In the genomic region with DNA sequence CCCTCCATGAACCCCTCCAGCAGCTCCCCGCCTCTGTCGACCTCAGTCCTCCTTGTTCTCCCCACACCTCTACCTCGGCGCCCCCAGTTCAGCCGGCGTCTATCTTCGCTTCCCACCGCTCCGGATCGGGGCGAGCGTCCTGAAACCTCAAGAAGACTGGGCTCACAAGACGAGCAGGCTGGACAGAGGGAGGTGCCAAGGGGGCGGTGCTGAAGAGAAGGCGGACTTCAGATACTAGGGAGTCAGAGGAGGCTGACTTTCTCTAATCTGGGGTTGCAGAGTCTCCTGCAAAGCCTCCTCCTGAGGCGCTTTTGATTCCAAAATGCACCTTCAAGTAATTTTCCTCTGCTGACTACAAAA, we compare ENCODE assay signal across 8 mouse cellular contexts. TPM values are rescaled to one million over a fixed set of nuclear protein-coding genes. Genes with fewer than 3 reads are reported as not detected.
DNase-seq lines count a peak whose midpoint lies in the region; ATAC-seq lines count a peak whose summit lies in the region.

A gene (minus strand): TSS at position 166 of the 360 bp plus-strand sequence.

- peak within 1 kb of the TSS; percentile 30 for H3K4me3 ChIP-seq in hindbrain, embryonic 12.5 days
- no peak within 1 kb of the TSS; the same call in 1 of the 2 replicates for H3K4me3 ChIP-seq in liver, embryonic 13.5 days (replicated peaks)

- WGBS in hindbrain, embryonic 12.5 days = 5% methylated on average over 16 of the region's 16 CpGs
- WGBS in liver, embryonic 13.5 days (ENCODE audit: insufficient replicate concordance) = 4% methylated on average over 16 of the region's 16 CpGs

- peak; percentile 52 to 84 for DNase-seq in adrenal gland, adult (ENCODE audit: inconsistent age in 2 of 2, low spot score in 1 of 2)
- no peak for DNase-seq in adrenal gland, postnatal 4 days (ENCODE audit: low spot score in 2 of 2)
- peak; percentile 16 for DNase-seq in urinary bladder, adult 2 months (ENCODE audit: low spot score)
- no peak for DNase-seq in urinary bladder, adult 18-20 months (ENCODE audit: low spot score in 2 of 2)
- DNase-seq in liver, embryonic 13.5 days = no peak
- peak; percentile 59 for DNase-seq in ovary, postnatal 36 days (ENCODE audit: low spot score)
- no peak for DNase-seq in layer of hippocampus, postnatal 25 days (ENCODE audit: extremely low spot score in 1 of 2, low spot score in 1 of 2)

- H3K36me3 ChIP-seq in hindbrain, embryonic 12.5 days = no peaks in the 10 kb centered on the region
- H3K36me3 ChIP-seq in liver, embryonic 13.5 days = no peaks in the 10 kb centered on the region

- H3K27me3 ChIP-seq in hindbrain, embryonic 12.5 days = peaks cover 54% of the 10 kb centered on the region
- peaks cover 59% of the 10 kb centered on the region for H3K27me3 ChIP-seq in liver, embryonic 13.5 days

- no peak for ATAC-seq in hindbrain, embryonic 12.5 days (ENCODE audit: low FRiP score)
- no peak for ATAC-seq in liver, embryonic 13.5 days (ENCODE audit: low read depth)

- peaks cover 6% of the 10 kb centered on the region; the same call in 1 of the 2 replicates for H3K4me1 ChIP-seq in hindbrain, embryonic 12.5 days
- no peaks in the 10 kb centered on the region for H3K4me1 ChIP-seq in liver, embryonic 13.5 days (replicated peaks)

- peak within 1 kb of the TSS; percentile 18; the same call in 1 of the 2 replicates for H3K9ac ChIP-seq in hindbrain, embryonic 12.5 days
- H3K9ac ChIP-seq in liver, embryonic 13.5 days = no peak within 1 kb of the TSS

- no peak within 1 kb of the TSS for H3K27ac ChIP-seq in hindbrain, embryonic 12.5 days
- no peak within 1 kb of the TSS for H3K27ac ChIP-seq in liver, embryonic 13.5 days

- H3K9me3 ChIP-seq in hindbrain, embryonic 12.5 days (replicated peaks) = no peaks in the 10 kb centered on the region
- H3K9me3 ChIP-seq in liver, embryonic 13.5 days (replicated peaks) = no peaks in the 10 kb centered on the region

- peak within 1 kb of the TSS; percentile 59 for H3K4me2 ChIP-seq in hindbrain, embryonic 12.5 days (replicated peaks)
- peak within 1 kb of the TSS; percentile 28; the same call in 1 of the 2 replicates for H3K4me2 ChIP-seq in liver, embryonic 13.5 days

RNA-seq across cellular contexts. Expression of the gene that starts here (rescaled TPM):
- total RNA-seq in adrenal gland, postnatal 4 days (2021) = under 1 TPM in 1 of 2 experiments, not detected in 1; 0.23 TPM
- polyA plus RNA-seq in urinary bladder, adult 2 months (2012; rRNA removed) = 0.04 TPM in 1 of 2 replicates, not detected in the other
- polyA plus RNA-seq in hindbrain, embryonic 12.5 days (2016; fragmentation: Nextera tagmentation; extraction: Ambion mirVana) = not detected in 2 replicates
- not detected in 2 replicates for polyA plus RNA-seq in liver, embryonic 13.5 days (2015; fragmentation: Nextera tagmentation; extraction: Ambion mirVana)
- total RNA-seq in layer of hippocampus, postnatal 25 days (2021) = 1 to 10 TPM; 7.1 to 8.0 TPM

Comparison
In these comparisons a context has a peak if more than half of its experiments do, and no peak if none do; other contexts are left out.
1. RNA of the gene that starts here (total RNA-seq): 7.1 to 8.0 TPM in layer of hippocampus, postnatal 25 days; 0.23 TPM in adrenal gland, postnatal 4 days; every median in the first group is over 4 times any median in the second.
2. DNase-seq: peak in adrenal gland, adult (2 of 2) and ovary, postnatal 36 days (single experiment); none in adrenal gland, postnatal 4 days (0 of 2), urinary bladder, adult 18-20 months (0 of 2), liver, embryonic 13.5 days (single experiment) and layer of hippocampus, postnatal 25 days (0 of 2).
3. Peak in DNase-seq in urinary bladder, adult 2 months; RNA of the gene not detected or under 1 TPM.